Mouse (Mus musculus) T-helper 17 cell (primary cell): Measurements from ENCODE around the gene Gm29666.

ENCODE experiments used
- in situ Hi-C, 2 experiments: fragments of 300-600 bp; cut with MboI, MseI; formaldehyde crosslinking; loops; 1 replicate in 1 of 2; 2 replicates in 1 of 2; pipeline ENCODE4 v1.15.1; 2025; ENCODE audit warnings: high pct_unique_total_duplicates in 2 of 2

Gene Gm29666

DNA sequence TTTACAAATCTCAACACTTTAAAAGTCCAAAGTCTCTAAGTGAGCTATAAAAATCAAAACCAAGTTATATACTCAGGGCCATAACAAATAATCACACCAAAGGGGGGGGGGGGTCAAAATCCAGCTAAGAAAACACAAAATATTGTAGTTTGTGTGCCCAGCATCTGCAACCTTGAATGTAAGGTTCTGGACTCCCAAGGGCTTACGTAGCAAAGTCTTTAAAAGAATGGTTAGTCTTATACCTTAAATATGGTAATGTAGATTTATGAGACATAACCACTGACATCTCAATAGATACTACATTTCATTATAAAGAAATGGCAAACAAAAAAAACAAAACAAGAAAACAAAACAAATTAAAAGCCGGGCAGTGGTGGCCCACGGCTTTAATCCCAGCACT is at the start of gene Gm29666:
TSS of gene Gm29666 (minus strand) at position 101 of the 400 bp plus-strand sequence.
- in situ Hi-C loops, result loop anchor here (5.0 to 10.0 kb wide), 3 partner anchors 65 to 1135 kb away; partner anchors contain the start of genes 5031439G07Rik (in 1 of the 2), Gramd4 (in 1 of the 2) and Phf21b (in 1 of the 2)

DNA sequence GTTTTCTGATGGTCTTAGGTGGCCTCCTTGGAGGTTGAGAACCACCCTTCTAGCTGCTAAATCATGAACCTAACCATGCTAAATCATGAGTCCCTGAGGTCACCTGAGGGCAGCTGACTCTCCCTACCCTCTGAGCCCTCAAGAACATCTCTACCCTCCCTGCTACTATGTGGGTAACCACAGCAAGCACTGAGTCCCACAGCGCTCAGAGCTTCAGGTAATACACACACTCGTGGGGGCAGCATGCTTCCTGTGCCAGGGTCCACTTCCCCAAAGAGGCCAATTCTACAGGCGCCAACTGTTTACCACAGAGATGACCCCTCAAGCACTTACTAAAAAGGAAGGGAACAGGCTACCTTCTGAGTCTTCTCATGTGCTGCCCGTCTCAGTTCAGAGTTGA is 48.7 kb upstream of the Gm29666 start:
- in situ Hi-C loops, result no loop called here

DNA sequence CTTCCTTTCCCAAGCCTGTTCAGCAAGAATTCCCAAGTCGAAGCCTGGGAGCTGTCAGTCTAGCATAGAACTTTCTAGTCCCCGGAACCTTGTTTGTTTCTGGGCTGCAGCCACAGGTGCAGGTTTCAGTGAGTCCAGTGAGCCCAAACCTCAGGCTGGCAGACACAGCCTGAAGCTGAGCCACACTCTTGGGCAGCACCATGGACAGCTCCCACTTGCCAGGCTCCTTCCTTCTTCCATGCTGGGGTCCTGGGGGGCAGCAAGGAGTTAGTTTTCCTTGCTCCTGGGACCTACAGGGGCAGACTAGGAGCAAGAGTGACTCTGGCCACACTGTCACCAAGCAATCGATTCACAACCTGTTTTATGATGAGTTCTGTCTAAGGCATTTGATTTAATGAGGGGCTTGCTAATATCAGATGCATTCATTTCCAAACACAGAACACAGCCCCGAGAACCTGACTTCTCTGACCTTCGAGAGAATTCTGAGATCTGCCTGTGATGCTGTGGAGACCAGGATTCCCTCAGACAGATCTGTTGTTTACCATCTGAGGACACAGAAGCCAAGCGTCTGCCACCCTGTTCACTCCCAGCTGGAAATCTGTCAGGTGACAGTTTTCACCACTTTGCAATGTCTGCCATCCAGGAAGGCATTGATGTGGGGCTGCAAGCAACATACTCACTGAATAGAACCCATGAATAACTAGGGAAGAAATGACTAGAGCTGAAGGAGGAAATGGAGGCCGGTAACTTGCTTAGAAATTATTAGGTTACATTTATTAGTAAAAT is 45.9 kb upstream of the Gm29666 start:
- in situ Hi-C loops, result no loop called here

DNA sequence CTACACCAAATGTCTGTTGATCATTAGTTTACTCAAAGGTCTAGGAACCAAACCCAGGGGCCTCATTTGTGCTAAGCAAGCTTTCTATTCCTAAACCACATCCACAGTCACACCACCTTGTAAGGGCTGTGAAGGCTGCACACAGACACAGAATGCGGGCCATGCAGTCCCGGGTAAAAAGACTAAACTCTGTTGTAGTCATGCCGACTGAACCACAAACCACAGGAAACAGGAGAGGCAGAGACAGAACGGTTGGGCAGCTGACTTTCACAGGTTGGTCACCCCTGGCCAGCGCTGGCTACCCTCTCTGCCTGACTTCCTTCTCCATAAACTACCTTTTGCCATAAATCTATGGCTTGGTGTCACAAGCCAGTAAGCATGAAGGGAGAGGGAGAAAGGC is 44.9 kb upstream of the Gm29666 start:
- in situ Hi-C loops, result no loop called here

DNA sequence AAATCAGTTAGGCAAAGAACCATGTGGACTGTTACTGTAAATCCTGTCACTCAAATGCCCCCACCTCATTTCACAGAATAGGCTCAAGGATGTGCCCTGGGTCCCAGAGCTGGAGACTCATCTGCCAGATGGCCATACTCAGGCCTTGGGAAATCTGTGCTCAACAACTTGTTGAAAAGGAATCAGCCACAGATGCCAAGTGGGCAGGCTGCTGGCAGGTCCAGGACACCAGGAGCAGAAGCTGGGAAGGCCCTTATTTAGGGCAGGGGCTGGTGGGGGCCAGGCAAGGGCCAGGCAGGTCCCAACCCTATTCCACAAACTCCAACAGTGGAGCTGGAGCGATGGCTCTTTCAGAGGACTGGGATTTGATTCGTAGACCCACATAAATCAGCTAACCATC is 42.7 kb upstream of the Gm29666 start:
- in situ Hi-C loops, result no loop called here

- in situ Hi-C loops, result no loop called here
These were observed 40.9 kb upstream of the Gm29666 start for GRCm38 (mm10) chr15:84960692-84961091.

DNA sequence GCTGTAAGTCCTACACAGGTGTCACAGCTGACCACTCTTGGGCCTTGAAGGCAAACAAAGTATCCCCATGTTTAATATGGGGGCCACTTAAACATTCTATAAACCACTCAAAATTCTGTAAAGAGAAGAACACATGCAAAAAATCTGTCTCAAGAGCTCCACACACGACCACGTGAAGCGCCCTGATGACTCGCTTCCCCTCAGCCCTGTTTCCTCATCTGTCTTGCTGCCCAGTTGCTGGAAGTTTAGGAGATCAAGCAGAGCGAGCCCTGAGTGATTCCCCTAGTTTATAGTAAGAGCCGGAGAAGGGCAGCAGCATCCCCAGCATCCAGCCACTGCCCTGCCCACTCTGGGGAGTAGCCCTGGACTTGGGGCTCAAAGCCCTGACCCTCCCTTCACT is 40.1 kb upstream of the Gm29666 start:
- in situ Hi-C loops, result no loop called here

DNA sequence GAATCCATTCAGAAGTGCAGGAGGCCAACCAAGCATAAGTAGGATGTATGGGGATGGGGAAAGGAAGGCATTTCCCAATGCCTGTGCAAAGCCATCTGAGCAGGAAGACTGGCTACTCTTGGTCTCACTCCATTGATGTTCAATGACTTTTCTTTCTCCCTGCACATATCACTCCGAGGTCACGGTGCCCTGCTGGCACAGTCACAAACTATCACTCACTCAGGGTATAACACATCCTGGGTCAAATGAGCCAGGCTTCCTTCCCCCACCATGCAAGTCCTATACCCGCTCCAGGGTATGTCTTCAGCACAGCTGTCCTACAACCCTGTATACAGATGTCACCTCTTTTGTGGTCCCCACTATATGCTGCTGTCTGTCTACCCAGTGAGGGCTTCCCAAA is 38.5 kb upstream of the Gm29666 start:
- in situ Hi-C loops, result no loop called here

- in situ Hi-C loops, result no loop called here
These were observed 38.0 kb upstream of the Gm29666 start for GRCm38 (mm10) chr15:84957851-84958250.

- in situ Hi-C loops, result no loop called here
These were observed 33.4 kb upstream of the Gm29666 start for GRCm38 (mm10) chr15:84953259-84953658.

GRCm38 (mm10) chr15:84950053-84950452 is 30.2 kb upstream of the Gm29666 start:
- in situ Hi-C loops, result no loop called here

DNA sequence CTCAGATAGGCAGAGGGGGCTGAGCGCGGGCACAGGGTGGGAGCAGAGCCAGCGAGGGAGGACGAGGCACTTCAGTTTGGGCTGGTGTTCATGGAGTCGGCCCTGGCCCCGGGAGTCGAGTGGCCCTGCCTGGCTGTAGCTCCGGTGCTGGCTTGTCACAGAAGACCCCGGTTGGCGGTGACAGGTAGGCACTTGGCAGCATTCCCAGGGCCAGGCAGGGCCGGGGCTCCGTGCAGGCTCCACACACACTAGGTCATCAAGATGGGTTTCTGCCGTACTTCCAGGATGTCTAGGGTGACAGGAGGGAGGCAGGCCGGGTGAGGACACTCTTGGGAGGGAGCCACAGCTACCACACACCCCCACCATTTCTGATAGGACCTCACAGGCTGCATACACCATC is 29.2 kb upstream of the Gm29666 start:
- in situ Hi-C loops, result no loop called here

- in situ Hi-C loops, result no loop called here
These were observed 24.5 kb upstream of the Gm29666 start for GRCm38 (mm10) chr15:84944319-84944718.

DNA sequence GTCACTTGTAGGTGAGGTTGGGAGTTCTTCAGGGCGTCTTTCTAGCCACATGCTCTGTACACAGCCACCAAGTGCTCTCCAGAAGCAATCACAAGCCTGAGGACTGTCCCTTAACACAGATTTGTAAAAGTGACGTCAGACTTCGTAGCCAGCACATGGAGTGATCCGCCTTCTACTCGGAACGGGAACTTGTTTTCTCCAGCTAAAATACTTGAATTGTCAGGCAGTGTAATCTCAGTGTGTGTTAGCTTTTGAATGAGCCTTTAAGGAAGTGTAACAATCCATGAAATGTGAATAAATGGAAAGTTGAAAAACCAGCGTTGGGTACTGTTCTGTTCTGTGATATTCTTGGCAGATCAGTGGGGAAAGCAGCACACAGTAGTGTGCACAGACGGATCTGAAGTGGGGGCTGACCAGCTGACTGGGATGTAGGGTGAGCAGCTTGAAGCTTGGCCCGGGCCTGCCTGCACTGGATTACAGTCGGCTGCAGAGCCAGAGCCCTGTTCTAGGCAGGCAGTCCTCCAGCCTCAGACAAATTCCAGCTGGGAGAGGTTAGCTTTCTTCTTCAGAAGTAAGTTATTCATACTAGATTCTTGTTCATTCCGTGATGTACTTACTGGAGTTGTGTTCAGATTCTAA is 22.9 kb upstream of the Gm29666 start:
- in situ Hi-C loops, result no loop called here

DNA sequence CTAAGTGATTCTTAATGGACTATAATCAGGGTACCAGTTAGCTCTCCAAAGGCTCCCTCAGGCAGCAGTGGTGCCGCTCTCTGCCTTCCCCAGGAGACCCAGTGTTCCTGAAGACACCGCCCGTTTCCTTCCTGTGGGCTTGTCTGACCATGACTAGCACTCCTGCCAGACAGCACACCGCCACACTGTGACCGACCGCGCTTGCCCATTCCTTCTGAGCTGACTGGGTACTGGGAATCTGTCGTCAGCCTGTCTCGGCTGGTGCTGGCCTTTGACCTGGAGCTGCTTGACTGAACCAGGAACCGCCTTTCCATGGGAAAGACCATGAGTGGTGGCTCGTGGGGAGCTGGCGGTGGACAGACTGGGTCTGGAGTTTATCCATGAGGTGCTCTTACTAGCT is 20.3 kb upstream of the Gm29666 start:
- in situ Hi-C loops, result no loop called here

DNA sequence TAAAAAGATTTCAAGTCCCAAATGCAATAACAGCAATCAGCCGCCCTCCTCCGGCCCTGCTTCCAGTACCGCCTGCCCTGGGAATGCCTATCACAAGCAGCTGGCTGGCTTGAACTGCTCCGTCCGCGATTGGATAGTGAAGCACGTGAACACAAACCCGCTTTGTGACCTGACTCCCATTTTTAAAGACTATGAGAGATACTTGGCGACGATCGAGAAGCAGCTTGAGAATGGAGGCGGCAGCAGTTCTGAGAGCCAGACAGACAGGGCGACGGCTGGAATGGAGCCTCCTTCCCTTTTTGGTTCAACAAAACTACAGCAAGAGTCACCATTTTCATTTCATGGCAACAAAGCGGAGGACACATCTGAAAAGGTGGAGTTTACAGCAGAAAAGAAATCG is 15.1 kb upstream of the Gm29666 start:
- in situ Hi-C loops, result no loop called here

- in situ Hi-C loops, result no loop called here
These were observed 12.5 kb upstream of the Gm29666 start for GRCm38 (mm10) chr15:84932351-84932750.

DNA sequence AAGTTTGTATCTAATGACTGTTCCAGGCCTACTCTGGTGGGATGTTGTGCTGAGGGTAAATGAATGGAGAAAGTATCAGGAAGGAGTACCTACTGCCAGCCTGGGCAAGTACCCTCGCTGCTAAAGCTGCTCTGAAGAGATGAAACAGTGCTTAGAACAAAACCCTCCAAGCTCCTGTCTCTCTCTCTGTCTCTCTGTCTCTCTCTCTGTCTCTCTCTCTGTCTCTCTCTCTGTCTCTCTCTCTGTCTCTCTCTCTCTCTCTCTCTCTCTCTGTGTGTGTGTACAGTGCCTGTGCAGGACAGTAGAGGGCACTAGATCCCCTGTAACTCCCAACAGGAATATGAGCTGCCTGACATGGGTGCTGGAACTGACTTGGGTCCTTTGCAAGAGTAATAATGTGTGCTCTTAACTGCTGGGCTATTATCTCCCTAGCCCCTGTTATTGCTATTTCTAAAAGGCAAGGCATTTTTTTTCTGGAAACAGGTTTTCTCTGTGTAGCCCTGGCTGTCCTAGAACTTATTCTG is 5.7 kb upstream of the Gm29666 start:
- in situ Hi-C loops, result loop anchor here (10.0 kb wide), 2 partner anchors 71 to 1129 kb away; partner anchors contain the start of genes Gramd4 (in 1 of the 2) and Phf21b (in 1 of the 2)

- in situ Hi-C loops, result loop anchor here (5.0 to 10.0 kb wide), 3 partner anchors 62 to 1130 kb away; partner anchors contain the start of genes 5031439G07Rik (in 1 of the 2), Gramd4 (in 1 of the 2) and Phf21b (in 1 of the 2)
These were observed 5.0 kb upstream of the Gm29666 start for GRCm38 (mm10) chr15:84924781-84925315.

DNA sequence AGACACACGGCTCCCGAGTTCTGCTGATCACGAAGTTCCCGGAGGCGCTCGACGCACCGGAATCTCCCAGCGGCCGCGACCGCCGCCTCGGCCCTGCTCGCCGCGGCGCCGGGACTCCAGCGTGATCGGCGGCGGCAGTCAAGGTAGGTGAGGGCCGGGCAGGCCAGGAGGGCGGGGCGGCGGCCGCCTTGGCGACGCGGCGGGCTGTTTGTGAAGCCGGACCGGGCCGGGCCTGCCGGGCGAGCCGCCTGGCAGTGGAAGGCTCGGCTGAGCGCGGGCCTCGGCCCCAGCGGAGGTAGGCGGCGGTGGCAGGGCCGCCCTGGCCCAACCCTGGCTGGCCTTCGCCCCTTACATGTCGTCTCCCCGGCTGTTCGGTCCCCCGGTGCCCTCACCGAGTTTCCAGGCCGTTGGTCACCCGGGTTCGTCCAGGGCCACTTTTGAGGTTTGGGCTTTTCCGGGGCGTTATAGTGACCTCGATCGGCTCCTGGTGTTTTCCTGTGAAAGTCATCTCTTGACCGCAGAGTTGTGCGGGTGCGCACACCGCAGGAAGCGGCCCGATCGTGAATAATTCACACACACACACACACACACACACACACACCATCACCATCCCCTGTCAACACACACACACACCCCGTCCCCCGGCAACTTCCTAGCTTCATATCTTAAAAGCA is 3.8 kb upstream of the Gm29666 start:
- in situ Hi-C loops, result loop anchor here (5.0 to 10.0 kb wide), 3 partner anchors 64 to 1131 kb away; partner anchors contain the start of genes 5031439G07Rik (in 1 of the 2), Gramd4 (in 1 of the 2) and Phf21b (in 1 of the 2)

DNA sequence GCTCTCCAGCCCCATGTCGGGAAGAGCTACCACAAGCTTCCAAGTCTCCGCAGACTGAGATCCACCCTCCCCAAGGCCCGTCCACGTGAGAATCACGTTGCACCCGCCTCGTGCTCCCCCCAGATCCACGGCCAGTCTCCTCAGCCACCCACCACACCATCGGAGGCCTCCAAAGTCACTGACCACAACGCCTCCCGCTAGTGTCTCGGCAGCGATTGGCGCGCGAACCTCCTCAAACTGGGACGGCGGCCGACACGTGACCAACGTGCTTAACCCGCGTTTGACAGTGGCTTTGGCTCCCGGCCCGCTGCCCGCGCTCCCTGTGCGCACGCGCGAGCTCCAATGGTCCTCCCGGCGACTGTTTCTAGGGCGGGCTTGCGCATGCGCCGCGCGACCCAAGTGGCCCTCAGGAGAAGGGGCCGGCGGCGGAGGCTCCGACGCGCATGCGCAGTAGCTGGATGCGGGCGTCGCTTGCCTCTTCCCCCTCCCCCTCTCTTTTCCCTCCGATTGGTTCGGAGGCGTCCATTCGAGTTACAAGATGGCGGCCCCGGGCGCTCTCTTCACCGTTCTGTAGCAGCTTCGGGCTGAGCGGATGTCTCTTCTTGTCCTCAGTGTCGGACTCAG is 3.2 kb upstream of the Gm29666 start, which contains the start of gene Nup50:
TSS of gene Nup50 (plus strand) at position 528 of the 624 bp plus-strand sequence.
- in situ Hi-C loops, result loop anchor here (5.0 to 10.0 kb wide), 3 partner anchors 64 to 1132 kb away; partner anchors contain the start of genes 5031439G07Rik (in 1 of the 2), Gramd4 (in 1 of the 2) and Phf21b (in 1 of the 2)
